Mouse (Mus musculus) MEL-GATA-1-ER (cell line): ENCODE measurements at regions not wholly inside any gene's neighbourhood (a gene's known extent, or its start where the extent isn't known, plus 50 kb on each side); places are given as distances from the start of the nearest gene placed in this dataset.

ENCODE experiments used
- DNase-seq: peaks from one replicate; pipeline ENCODE4 v3.0.0-alpha.2; 2012; ENCODE audit warnings: low read depth; ENCODE audit errors: extremely low read depth

DNA sequence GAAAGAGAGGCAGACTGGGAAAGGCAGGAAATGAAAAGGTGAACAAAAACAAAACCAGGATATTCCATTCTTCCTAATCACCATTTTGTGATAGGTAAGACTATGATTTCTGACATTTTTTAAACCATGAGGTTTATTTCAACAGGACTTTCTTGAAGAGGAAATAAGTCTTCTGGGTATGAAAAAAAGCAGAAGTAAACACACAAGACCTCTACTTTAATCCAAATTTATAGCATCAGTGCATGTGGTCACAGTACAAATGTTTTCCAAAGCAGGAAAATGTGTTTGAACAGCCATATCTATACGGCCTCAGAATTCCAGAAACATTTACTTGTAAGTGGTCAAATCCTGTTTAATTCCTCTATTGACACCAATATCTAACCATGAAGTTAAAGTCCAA, 453.7 kb upstream of the Cylc2 start:
- peak; percentile 14 for DNase-seq

DNA sequence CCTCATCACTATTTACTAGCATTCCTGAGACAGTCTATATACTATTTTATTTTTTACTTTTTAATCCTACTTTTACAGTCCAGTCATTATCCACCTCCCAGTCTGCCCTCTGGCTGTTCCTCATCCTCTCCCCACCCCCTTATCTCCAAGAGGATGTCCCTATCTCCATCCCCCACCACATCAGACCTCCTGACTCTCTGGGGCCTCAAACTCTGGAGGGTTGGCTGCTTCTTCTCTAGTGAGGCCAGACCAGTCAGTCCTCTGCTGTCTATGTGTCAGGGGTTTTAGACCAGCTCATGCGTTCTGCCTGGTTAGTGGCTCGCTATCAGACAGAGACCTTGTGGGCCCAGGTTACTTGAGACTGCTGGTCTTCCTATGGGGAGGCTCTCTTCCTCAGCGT, 452.6 kb upstream of the Cylc2 start:
- DNase-seq, result no peak

DNA sequence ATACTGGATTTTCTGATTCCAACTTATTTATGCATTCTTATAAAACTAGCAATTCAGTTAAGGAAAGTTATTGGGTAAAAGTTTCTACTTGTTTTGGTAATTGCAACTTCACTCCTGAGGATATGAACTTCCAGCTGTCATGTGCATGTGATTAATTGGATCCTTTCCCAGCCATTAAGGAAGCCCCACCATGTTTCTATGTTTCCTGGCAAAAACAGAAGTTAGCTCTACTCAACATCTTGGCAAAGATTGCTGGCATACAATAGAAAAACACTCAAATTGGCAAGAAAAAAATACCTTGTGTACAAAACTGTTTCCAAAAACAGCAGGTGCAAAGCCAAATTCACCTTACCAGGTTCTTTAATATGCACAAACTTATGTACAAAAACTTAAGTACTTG, 444.0 kb upstream of the Cylc2 start:
- DNase-seq, result no peak
